Mouse (Mus musculus) stomach, postnatal 0 days (tissue): ENCODE results near the gene Ndufb7. TPM values are rescaled to one million over a fixed set of nuclear protein-coding genes. Genes with fewer than 3 reads are reported as not detected.

ENCODE experiments used
- ATAC-seq: fragments of 200-750 bp; cut with Nextera tagmentation; 2 replicates; pipeline ENCODE4 v1.8.0; 2017; ENCODE audit not compliant: low FRiP score, low TSS enrichment
- DNase-seq: peaks from one replicate; pipeline ENCODE4 v3.0.0-alpha.2; 2016; ENCODE audit warnings: low spot score
- H3K27ac ChIP-seq: fragments of 300-500 bp; sonication (generic); replicated peaks from 2 replicates; pipeline ENCODE4 v1.5.1; 2014; ENCODE audit warnings: mild to moderate bottlenecking, control low read depth
- H3K27me3 ChIP-seq: fragments of 300-500 bp; sonication (generic); 2 replicates; pipeline ENCODE4 v1.6.1; 2014; ENCODE audit warnings: low read length; ENCODE audit not compliant: control insufficient read depth, insufficient read depth
- H3K36me3 ChIP-seq: fragments of 300-500 bp; sonication (generic); 2 replicates; pipeline ENCODE4 v1.6.1; 2014; ENCODE audit warnings: low read length, mixed read lengths; ENCODE audit not compliant: control insufficient read depth, insufficient read depth
- H3K4me1 ChIP-seq: fragments of 300-500 bp; sonication (generic); replicated peaks from 2 replicates; pipeline ENCODE4 v1.6.1; 2014; ENCODE audit warnings: antibody characterized with exemption; ENCODE audit not compliant: control insufficient read depth, insufficient read depth
- H3K4me2 ChIP-seq: fragments of 300-500 bp; sonication (generic); replicated peaks from 2 replicates; pipeline ENCODE4 v1.6.1; 2014; ENCODE audit warnings: low read depth, mild to moderate bottlenecking, control low read depth, moderate library complexity
- H3K4me3 ChIP-seq: fragments of 300-500 bp; sonication (generic); 2 replicates; pipeline ENCODE4 v1.5.1; 2014; ENCODE audit warnings: low read depth, low read length, control low read depth
- H3K9ac ChIP-seq: fragments of 300-500 bp; sonication (generic); 2 replicates; pipeline ENCODE4 v1.6.1; 2014; ENCODE audit warnings: mild to moderate bottlenecking, low read length, control low read depth, mixed read lengths
- H3K9me3 ChIP-seq: fragments of 300-500 bp; sonication (generic); 2 replicates; pipeline ENCODE4 v1.6.1; 2016; ENCODE audit warnings: low read length; ENCODE audit not compliant: control insufficient read depth
- CTCF ChIP-seq: IDR thresholded peaks from 2 replicates; pipeline ENCODE4 v1.5.1; 2016; ENCODE audit warnings: antibody characterized with exemption, low read depth, mild to moderate bottlenecking, moderate library complexity
- EP300 ChIP-seq: optimal IDR thresholded peaks from 2 replicates; pipeline ENCODE3; 2016; ENCODE audit warnings: antibody characterized with exemption
- WGBS: fragments of 180-500 bp; shearing (Covaris S2); extraction: QIAGEN DNeasy Blood & Tissue Kit; methylation state at CpG from one replicate; pipeline ENCODE4 v1.1.7; 2014; 5-methylcytosine and 5-hydroxymethylcytosine counted together
- polyA plus RNA-seq: library from polyadenylated mRNA; unstranded; fragments of >200 nt; fragmentation: Nextera tagmentation; extraction: Ambion mirVana; gene quantifications from 2 replicates; pipeline ENCODE4 v1.2.1, GENCODE M21; 2015

Gene Ndufb7
- polyA plus RNA-seq, 1 experiment from 2014 or later, result 344 TPM

DNA sequence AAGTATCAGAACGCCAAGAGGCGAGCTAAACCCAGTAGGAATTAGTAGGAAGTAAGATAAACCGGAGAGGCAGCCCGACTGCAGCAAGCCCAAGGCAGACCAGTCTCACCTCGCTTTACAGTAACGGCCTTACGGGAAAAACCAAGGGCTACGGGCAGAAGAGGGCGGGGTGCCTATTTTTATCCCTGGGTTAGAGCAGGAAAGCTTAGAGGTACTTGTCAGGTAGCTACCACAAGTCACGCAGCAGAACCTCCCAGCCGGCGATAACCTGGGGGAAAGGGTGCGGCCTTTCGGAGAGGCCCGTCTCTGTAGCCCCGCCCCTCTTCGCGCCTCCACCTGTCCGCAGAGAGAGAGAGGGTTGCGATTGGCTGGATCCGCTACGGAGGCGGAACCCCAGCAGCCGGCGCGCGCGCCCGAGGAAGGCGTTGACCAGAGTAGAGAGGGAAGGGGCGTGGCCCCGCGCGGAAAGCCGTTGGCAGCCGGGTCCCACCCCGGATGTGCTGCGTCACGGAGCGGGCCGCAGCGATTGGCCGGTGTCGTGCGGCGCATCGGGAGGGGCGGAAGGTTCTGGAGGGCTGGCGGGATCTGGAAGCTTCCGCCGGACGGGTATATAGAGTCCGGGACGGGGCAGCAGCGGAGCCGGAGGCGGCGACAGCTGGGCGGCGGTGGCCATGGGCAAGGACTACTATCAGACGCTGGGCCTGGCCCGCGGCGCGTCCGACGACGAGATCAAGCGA is 41.4 kb downstream of the Ndufb7 start, which contains the start of the genes Tecr and Dnajb1:
Gene Tecr (minus strand): TSS at position 311 of the 737 bp plus-strand sequence.
Gene Dnajb1 (plus strand): TSS at position 533 of the 737 bp plus-strand sequence.
- peak within 1 kb of the TSS; percentile 99 for H3K27ac ChIP-seq
- WGBS, result under 1% methylated on average over 69 of the region's 69 CpGs
- ATAC-seq (peak; percentile 97), DNase-seq (peak; percentile 100)
- peak within 1 kb of the TSS; percentile 85 for H3K4me3 ChIP-seq
- H3K9me3 ChIP-seq, result no peaks in the 10 kb centered on the region
- H3K9ac ChIP-seq, result peak within 1 kb of the TSS; percentile 90
- TF ChIP-seq CTCF, result no peak
- TF ChIP-seq EP300, result peak; percentile 76
- no peaks in the 10 kb centered on the region for H3K4me1 ChIP-seq
- no peaks in the 10 kb centered on the region for H3K27me3 ChIP-seq
- peak within 1 kb of the TSS; percentile 56 for H3K4me2 ChIP-seq
- peaks cover 24% of the 10 kb centered on the region for H3K36me3 ChIP-seq

DNA sequence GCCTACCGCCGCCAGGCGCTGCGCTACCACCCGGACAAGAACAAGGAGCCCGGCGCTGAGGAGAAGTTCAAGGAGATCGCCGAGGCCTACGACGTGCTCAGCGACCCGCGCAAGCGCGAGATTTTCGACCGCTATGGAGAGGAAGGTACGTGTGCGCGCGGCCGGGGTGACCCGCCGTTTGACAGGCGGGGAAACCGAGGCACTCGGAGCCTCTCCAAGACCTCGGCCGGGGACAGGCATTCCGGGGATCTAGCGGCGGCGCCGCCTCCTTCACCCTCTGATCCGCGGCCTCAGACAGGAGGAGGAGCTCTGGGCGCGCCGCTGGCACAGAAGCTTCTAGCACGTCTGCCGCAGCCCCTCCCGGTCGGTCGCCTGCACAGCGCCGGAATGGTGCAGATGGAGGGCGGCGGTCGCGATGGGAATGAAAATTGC is 41.9 kb downstream of the Ndufb7 start:
- under 1% methylated on average over 51 of the region's 51 CpGs for WGBS
- Histone ChIP-seq H3K27ac (peak overlapping the region; percentile 99), H3K9me3 (no peaks in the 10 kb centered on the region), H3K4me2 (peak overlapping the region; percentile 56), H3K9ac (peak overlapping the region; percentile 90), H3K4me1 (no peaks in the 10 kb centered on the region), H3K36me3 (peaks cover 25% of the 10 kb centered on the region), H3K27me3 (no peaks in the 10 kb centered on the region), H3K4me3 (peak overlapping the region; percentile 85)
- TF ChIP-seq CTCF, result peak; percentile 46
- peak; percentile 21 for TF ChIP-seq EP300
- peak; percentile 87 for DNase-seq
- peak; percentile 73 for ATAC-seq

DNA sequence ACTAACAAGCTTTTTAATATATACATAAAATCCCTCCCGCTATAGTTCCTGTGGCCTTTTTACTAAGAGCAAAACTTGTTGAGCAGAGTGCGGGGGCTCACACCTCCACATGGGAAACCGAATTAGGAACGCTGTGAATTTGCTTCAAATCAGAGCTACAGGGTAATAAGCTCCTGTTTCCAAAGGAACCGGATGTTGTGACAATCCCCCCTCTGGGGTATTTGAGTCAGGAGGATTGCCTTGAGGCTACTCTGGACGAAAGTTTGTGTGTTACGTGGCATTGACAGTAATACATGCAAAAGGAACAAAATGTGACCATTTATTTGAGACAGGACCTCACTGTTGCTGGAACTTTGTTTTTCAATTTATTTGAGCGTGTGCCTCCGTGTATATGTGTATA is 42.6 kb downstream of the Ndufb7 start:
- TF ChIP-seq CTCF (no peak), EP300 (no peak)

DNA sequence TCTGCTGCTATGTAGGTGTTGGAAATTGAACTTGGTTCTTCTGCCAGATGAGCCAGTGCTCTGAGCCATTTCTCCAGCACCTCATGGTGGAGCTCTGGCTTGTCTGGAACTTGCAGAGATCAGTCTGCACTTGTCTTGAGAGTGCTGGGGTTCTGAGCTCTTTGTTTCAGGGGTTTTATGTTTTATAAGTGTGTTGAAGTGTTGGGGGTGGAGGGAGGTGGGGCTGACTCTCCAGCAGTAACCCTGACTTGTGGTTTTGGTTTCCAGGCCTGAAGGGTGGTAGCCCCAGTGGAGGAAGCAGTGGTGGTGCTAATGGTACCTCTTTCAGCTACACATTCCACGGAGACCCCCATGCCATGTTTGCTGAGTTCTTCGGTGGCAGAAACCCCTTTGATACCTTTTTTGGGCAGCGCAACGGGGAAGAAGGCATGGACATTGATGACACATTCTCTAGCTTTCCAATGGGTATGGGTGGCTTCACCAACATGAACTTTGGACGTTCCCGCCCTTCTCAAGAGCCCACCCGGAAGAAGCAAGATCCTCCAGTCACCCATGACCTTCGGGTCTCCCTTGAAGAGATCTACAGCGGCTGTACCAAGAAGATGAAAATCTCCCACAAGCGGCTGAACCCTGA is 43.2 kb downstream of the Ndufb7 start:
- no peak for TF ChIP-seq CTCF
- TF ChIP-seq EP300, result no peak
- peak overlapping the region; percentile 0; the same call in 1 of the 2 replicates for H3K9ac ChIP-seq

More for the DNA sequence above, 42.6 kb downstream of the Ndufb7 start:
- H3K9ac ChIP-seq, result peak overlapping the region; percentile 90
- no peaks in the 10 kb centered on the region for H3K4me1 ChIP-seq
- H3K4me2 ChIP-seq, result peak overlapping the region; percentile 56
- ATAC-seq (no peak), DNase-seq (no peak)
- H3K27ac ChIP-seq, result no peak overlapping the region
- no peaks in the 10 kb centered on the region for H3K9me3 ChIP-seq
- peak overlapping the region; percentile 85 for H3K4me3 ChIP-seq
- peaks cover 25% of the 10 kb centered on the region for H3K36me3 ChIP-seq
- no peaks in the 10 kb centered on the region for H3K27me3 ChIP-seq
- 16% methylated on average over 9 of the region's 9 CpGs for WGBS

DNA sequence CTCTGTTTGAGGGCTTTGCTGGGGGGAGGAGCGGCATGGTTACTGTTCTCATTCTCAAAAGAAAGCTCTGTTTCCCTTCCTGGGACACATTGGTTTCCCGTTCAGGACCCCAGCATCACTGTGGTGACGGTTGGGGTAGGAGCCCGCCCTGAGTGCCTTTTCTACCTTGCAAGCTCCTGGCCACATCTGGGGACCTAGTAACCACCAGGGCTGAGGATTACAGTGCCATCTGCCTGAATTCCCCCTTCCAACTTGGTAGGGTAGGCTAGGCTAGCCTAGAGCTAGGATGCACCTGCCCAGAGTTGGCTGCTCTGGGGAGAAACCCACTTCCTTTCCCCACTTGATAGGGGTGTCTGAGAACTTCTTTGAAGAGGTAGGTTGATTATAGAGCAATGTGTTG is 45.5 kb downstream of the Ndufb7 start:
- DNase-seq, result no peak
- no peaks in the 10 kb centered on the region for H3K4me1 ChIP-seq
- ATAC-seq, result no peak
- H3K36me3 ChIP-seq, result peaks cover 28% of the 10 kb centered on the region
- H3K4me3 ChIP-seq, result no peak overlapping the region
- H3K4me2 ChIP-seq, result no peak overlapping the region
- no peak overlapping the region for H3K9ac ChIP-seq
- H3K9me3 ChIP-seq, result no peaks in the 10 kb centered on the region
- H3K27me3 ChIP-seq, result no peaks in the 10 kb centered on the region
- H3K27ac ChIP-seq, result no peak overlapping the region
- TF ChIP-seq CTCF, result no peak
- no peak for TF ChIP-seq EP300
- 96% methylated on average over 4 of the region's 4 CpGs for WGBS

More for the DNA sequence above, 43.2 kb downstream of the Ndufb7 start:
- ATAC-seq, result no peak
- 83% methylated on average over 10 of the region's 10 CpGs for WGBS
- Histone ChIP-seq H3K4me2 (peak overlapping the region; percentile 56), H3K36me3 (peaks cover 28% of the 10 kb centered on the region), H3K27ac (no peak overlapping the region), H3K9me3 (no peaks in the 10 kb centered on the region), H3K4me1 (no peaks in the 10 kb centered on the region), H3K4me3 (peak overlapping the region; percentile 85), H3K27me3 (no peaks in the 10 kb centered on the region)
- no peak for DNase-seq
